Mouse (Mus musculus): ENCODE results near the gene B4galt3.

GRCm38 (mm10) chr1:171265971-171266744, 4.0 kb upstream of the B4galt3 start:
- no peak for TF ChIP-seq CTCF (IDR thresholded peaks at IDR 0.05; ENCODE audit: control insufficient read depth, insufficient read depth, insufficient replicate concordance, low read depth, low read length)
- TF ChIP-seq POLR2A (IDR thresholded peaks at IDR 0.05; ENCODE audit: control insufficient read depth, low read depth, low read length): no peak
